Mouse (Mus musculus) G1E (cell line): ENCODE data around the gene Spryd3. TPM values are rescaled to one million over a fixed set of nuclear protein-coding genes. Genes with fewer than 3 reads are reported as not detected.
A peak's percentile ranks its signal among the peaks of the same experiment; 100 is the strongest.

Experiments used
- ATAC-seq: 2 replicates; pipeline ENCODE4 v1.8.0; 2016; ENCODE audit warnings: mild to moderate bottlenecking; ENCODE audit not compliant: insufficient number of reproducible peaks, poor library complexity, low FRiP score, severe bottlenecking; ENCODE audit errors: extremely low read depth
- DNase-seq: peaks from one replicate; pipeline ENCODE4 v3.0.0; 2012; ENCODE audit warnings: low spot score
- H3K27me3 ChIP-seq: 2 replicates; pipeline ENCODE4 v1.6.1; 2012; ENCODE audit warnings: mild to moderate bottlenecking, low read length, inconsistent platforms; ENCODE audit not compliant: insufficient read depth
- H3K36me3 ChIP-seq: replicated peaks from 2 replicates; pipeline ENCODE3; 2012; ENCODE audit warnings: mild to moderate bottlenecking, inconsistent platforms
- H3K4me1 ChIP-seq: 2 replicates; pipeline ENCODE4 v1.6.1; 2012; ENCODE audit warnings: low read depth, low read length, inconsistent platforms, mixed read lengths; ENCODE audit not compliant: insufficient read depth
- H3K4me3 ChIP-seq: 2 replicates; pipeline ENCODE4 v1.5.1; 2012; ENCODE audit warnings: low read depth, mild to moderate bottlenecking, inconsistent platforms, low read length, moderate library complexity, mixed read lengths
- H3K9me3 ChIP-seq: replicated peaks from 2 replicates; pipeline ENCODE4 v1.6.1; 2012; ENCODE audit warnings: inconsistent platforms
- CTCF ChIP-seq: IDR thresholded peaks from 2 replicates; pipeline ENCODE4 v1.5.1; 2012; ENCODE audit warnings: low read depth, low read length, inconsistent platforms, mixed read lengths
- GATA1 ChIP-seq: IDR thresholded peaks from 2 replicates; pipeline ENCODE4 v1.6.1; 2012; ENCODE audit warnings: borderline replicate concordance, low read length, inconsistent platforms, mixed read lengths
- GATA2 ChIP-seq: IDR thresholded peaks from 2 replicates; pipeline ENCODE4 v1.6.1; 2012; ENCODE audit warnings: low read depth, low read length, inconsistent platforms, borderline replicate concordance
- POLR2AphosphoS5 ChIP-seq: IDR thresholded peaks from 2 replicates; pipeline ENCODE4 v1.6.1; 2012; ENCODE audit warnings: low read depth, low read length, inconsistent platforms; ENCODE audit not compliant: insufficient replicate concordance
- TAL1 ChIP-seq: conservative IDR thresholded peaks from 2 replicates; pipeline ENCODE4 v1.6.1; 2012; ENCODE audit warnings: low read depth, low read length, inconsistent platforms, mixed read lengths
- polyA plus RNA-seq: library from polyadenylated mRNA; stranded (reverse); fragments of >175 nt; gene quantifications from 2 replicates; pipeline ENCODE4 v1.2.3, GENCODE M21; 2012
- total RNA-seq, 2 experiments: library from RNA; stranded (forward) in 1 of 2; stranded (reverse) in 1 of 2; fragments of 200-1000 nt in 1 of 2; fragments of >200 nt in 1 of 2; fragmentation: Nextera tagmentation in 1 of 2; gene quantifications; 2 replicates each; pipeline ENCODE4 v1.2.3; 2014 to 2017

Gene Spryd3
- total and polyA plus RNA-seq, 3 experiments, result 7.1 to 14.9 (median 12.1) TPM

DNA sequence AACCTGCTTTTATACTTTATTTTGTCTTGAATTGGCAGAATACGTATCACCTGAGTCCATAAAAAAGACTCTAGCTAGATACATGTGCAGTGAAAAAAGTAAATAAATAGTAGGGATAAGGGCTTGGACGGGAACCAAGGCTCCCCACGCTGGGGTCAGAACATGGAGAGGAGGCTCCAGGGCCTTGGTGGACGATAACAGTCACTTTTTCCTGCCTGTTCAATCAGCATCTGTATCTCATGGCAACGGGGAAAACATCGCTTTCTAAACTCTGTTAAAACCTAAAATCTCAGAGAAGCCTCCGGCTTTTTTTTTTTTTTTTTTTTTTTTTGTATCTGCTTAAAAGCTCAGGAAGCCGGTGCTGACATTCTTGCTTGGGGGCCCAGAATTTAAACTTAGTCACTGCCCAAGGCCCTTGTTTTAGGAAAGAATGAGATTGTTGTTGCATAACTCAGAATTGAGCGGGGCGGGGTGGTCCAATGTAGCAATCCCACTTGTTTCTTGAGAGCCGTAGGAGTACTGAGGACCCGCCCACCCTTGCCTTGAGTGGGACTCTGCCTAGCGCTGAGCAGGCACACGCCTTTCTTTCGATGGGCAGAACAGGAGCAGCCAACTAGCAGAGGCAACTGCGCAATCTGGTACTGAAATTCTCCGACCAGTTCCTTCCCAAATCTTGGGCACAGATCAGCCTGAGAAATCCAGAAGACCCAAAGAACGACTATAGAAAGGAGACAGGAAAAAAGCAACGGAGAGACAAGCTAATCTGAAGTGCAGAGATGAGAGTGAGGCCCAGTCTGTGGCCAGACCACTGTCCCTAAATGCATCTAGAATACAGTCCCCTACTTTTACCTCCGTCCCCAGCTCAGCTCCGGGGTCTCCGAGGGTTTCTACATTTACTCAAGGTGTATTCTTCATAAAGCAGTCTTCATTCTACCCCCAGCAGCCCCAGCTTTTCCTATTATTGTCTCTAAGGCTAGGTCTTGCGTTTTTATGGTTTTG is 7.2 kb upstream of the Spryd3 start:
- H3K27me3 ChIP-seq, result peaks cover 51% of the 10 kb centered on the region
- no peak for ATAC-seq
- no peak overlapping the region for H3K4me3 ChIP-seq
- H3K4me1 ChIP-seq, result peaks cover 49% of the 10 kb centered on the region
- H3K9me3 ChIP-seq, result no peaks in the 10 kb centered on the region
- TF ChIP-seq GATA2 (no peak), POLR2AphosphoS5 (no peak), CTCF (no peak), GATA1 (no peak), TAL1 (no peak)
- DNase-seq, result no peak
- no peaks in the 10 kb centered on the region for H3K36me3 ChIP-seq

DNA sequence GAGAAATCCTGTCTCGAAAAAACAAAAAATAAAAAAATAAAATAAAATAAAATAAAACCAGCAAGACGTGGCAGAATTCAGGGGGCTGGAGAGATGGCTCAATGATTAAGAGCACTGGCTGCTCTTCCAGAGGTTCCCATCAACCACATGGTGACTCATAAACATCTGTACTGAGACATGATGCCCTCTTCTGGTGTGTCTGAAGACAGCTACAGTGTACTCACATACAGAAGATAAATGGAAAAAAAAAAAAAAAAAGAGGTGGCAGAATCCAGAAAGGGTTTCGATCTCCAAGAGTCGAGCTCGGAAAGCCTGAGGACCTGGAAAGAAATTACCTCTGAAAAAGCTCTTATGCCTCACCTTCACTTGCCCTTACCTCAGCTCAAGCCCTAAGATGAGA is 5.1 kb upstream of the Spryd3 start:
- no peak for ATAC-seq
- no peak for TF ChIP-seq TAL1

DNA sequence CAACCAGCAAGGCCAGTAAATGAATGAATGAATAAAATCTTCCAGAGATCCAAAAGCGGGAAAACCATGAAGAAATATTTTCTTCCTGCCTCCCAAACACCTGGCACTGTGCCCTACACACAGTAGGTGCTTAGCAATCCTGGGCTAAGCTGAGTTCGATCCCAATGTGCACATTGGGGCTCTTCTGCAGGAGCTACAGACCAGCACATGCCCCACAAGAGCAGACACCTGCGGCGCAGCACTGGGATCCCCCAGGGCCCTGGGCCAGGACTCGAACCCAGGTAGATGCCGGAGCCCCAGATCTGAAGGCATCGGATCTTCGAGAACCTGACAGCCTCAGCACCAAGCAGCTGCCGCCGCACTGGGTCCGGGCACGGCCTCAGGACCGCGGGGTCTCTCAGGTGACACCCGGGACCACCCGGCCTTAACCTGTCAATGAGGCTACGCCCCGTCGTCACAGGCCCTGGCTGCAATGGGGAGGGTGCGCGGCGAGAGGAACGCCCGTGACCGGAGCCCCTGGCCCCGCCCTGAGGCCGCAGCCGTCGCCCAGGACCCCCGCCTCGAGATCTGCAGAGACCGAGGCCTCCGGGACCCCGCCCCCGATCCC is 409 bp downstream of the Spryd3 start:
- no peak for DNase-seq
- Histone ChIP-seq H3K4me1 (peaks cover 37% of the 10 kb centered on the region), H3K36me3 (peaks cover 32% of the 10 kb centered on the region), H3K4me3 (peak overlapping the region; percentile 91), H3K27me3 (no peaks in the 10 kb centered on the region; the same call in 1 of the 2 replicates), H3K9me3 (no peaks in the 10 kb centered on the region)
- ATAC-seq, result no peak
- TF ChIP-seq TAL1 (no peak), GATA1 (no peak), GATA2 (no peak), CTCF (no peak), POLR2AphosphoS5 (no peak)

More for the DNA sequence above, 5.1 kb upstream of the Spryd3 start:
- Histone ChIP-seq H3K4me1 (peaks cover 45% of the 10 kb centered on the region), H3K36me3 (no peaks in the 10 kb centered on the region), H3K9me3 (no peaks in the 10 kb centered on the region), H3K4me3 (no peak overlapping the region), H3K27me3 (peaks cover 48% of the 10 kb centered on the region)
- DNase-seq, result no peak

DNA sequence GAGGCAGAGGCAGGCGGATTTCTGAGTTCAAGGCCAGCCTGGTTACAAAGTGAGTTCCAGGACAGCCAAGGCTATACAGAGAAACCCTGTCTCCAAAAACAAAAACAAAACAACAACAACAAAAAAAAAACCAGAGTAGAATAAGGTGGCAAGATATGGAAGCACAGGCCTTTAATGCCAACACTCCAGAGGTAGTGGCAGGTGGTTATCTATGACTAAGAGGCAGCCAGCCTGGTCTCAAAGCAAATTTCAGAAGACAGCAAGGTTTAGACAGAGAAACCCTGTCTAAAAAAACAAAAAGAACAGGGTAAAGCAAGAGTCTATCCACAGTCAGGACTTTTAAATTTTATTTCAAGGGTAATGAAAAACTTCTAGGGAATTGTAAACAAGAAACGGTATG is 1.3 kb downstream of the Spryd3 start:
- H3K27me3 ChIP-seq, result no peaks in the 10 kb centered on the region; the same call in 1 of the 2 replicates
- no peak for TF ChIP-seq GATA2
- no peak for TF ChIP-seq CTCF
- no peak for TF ChIP-seq GATA1
- TF ChIP-seq TAL1, result no peak
- TF ChIP-seq POLR2AphosphoS5, result no peak
- H3K4me1 ChIP-seq, result peaks cover 33% of the 10 kb centered on the region
- ATAC-seq (no peak), DNase-seq (no peak)
- no peaks in the 10 kb centered on the region for H3K9me3 ChIP-seq
- H3K36me3 ChIP-seq, result peaks cover 41% of the 10 kb centered on the region
- no peak overlapping the region for H3K4me3 ChIP-seq

DNA sequence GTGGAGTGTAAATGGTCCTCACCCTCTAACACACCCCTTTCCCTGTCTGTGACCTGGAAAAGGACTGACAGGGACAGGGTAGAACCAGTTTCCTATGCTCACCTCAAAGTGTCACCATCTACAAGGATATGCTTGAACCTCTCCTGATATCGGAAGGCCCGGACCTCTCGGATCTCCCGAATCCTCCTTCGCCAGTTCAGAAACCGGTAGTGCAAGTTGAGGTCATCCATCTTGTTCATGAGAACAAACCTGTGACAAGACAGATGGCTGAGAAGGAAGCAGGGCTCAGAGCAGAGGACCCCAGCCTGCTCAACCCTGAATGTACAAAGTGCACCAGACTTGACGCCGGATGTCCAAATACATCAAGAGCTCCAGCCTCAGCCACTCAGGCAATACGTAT is 2.7 kb downstream of the Spryd3 start:
- no peak for TF ChIP-seq GATA1
- TF ChIP-seq TAL1, result no peak
- TF ChIP-seq GATA2, result no peak
- no peak for TF ChIP-seq CTCF
- no peaks in the 10 kb centered on the region for H3K9me3 ChIP-seq
- peaks cover 25% of the 10 kb centered on the region for H3K4me1 ChIP-seq
- ATAC-seq (no peak), DNase-seq (no peak)
- H3K4me3 ChIP-seq, result no peak overlapping the region
- peaks cover 55% of the 10 kb centered on the region for H3K36me3 ChIP-seq
- H3K27me3 ChIP-seq, result no peaks in the 10 kb centered on the region

DNA sequence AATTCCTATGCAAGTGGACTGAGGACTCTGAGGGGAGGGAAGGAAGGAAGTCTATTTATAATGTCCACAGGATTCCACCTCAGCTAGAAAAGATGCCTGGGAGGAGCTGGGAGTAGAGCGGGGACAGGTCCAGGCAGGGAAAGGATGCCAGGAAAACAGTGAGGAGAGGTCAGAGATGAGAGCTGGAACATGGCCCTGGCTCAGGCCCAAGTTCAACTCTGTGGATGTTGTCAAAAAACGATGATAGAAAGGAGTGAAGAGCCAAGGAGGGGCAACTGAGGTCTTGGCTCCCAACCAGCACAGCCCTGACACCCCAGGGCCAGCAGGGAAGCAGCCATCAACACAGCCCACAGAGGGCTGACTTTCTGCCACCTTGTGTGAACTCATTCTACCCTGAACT is 9.7 kb downstream of the Spryd3 start:
- ATAC-seq, result no peak
- peaks cover 89% of the 10 kb centered on the region for H3K36me3 ChIP-seq
- no peaks in the 10 kb centered on the region for H3K9me3 ChIP-seq

More for the DNA sequence above, 9.7 kb downstream of the Spryd3 start:
- no peaks in the 10 kb centered on the region for H3K27me3 ChIP-seq
- no peak overlapping the region for H3K4me3 ChIP-seq
- peaks cover 3% of the 10 kb centered on the region; the same call in 1 of the 2 replicates for H3K4me1 ChIP-seq
- no peak for DNase-seq
- TF ChIP-seq POLR2AphosphoS5, result no peak
- no peak for TF ChIP-seq TAL1
- no peak for TF ChIP-seq GATA1
- TF ChIP-seq CTCF, result no peak
- no peak for TF ChIP-seq GATA2
